Mouse (Mus musculus) liver, embryonic 14.5 days (tissue): ENCODE data around the gene Tmtc2. TPM values are rescaled to one million over a fixed set of nuclear protein-coding genes. Genes with fewer than 3 reads are reported as not detected.

Source experiments
- ATAC-seq: fragments of 200-750 bp; cut with Nextera tagmentation; 2 replicates; pipeline ENCODE4 v1.8.0; 2017; ENCODE audit warnings: moderate number of reproducible peaks, mild to moderate bottlenecking, moderate library complexity; ENCODE audit not compliant: insufficient read depth
- DNase-seq, 3 experiments: peaks; one replicate each; pipeline ENCODE4 v3.0.0-alpha.2; 2012 to 2013; ENCODE audit warnings: low read depth in 3 of 3, low spot score in 3 of 3
- H3K27ac ChIP-seq: fragments of 300-500 bp; sonication (generic); 2 replicates; pipeline ENCODE4 v1.5.1; 2014; ENCODE audit warnings: moderate library complexity, mild to moderate bottlenecking, control low read depth, inconsistent platforms
- H3K27me3 ChIP-seq: fragments of 300-500 bp; sonication (generic); 2 replicates; pipeline ENCODE4 v1.6.1; 2014; ENCODE audit warnings: mild to moderate bottlenecking, low read length, moderate library complexity; ENCODE audit not compliant: control insufficient read depth, insufficient read depth
- H3K36me3 ChIP-seq: fragments of 300-500 bp; sonication (generic); replicated peaks from 2 replicates; pipeline ENCODE4 v1.6.1; 2014; ENCODE audit warnings: low read depth; ENCODE audit not compliant: control insufficient read depth, insufficient read depth
- H3K4me1 ChIP-seq, 2 experiments: fragments of 200-500 bp in 1 of 2; fragments of 300-500 bp in 1 of 2; sonication (generic) in 1 of 2; replicated peaks; 2 replicates each; pipeline ENCODE4 v1.6.1; 2012 to 2014; ENCODE audit warnings: antibody characterized with exemption in 1 of 2, inconsistent platforms in 1 of 2, low read length in 1 of 2; ENCODE audit not compliant: control insufficient read depth in 2 of 2, insufficient read depth in 2 of 2
- H3K4me2 ChIP-seq: fragments of 300-500 bp; sonication (generic); 2 replicates; pipeline ENCODE4 v1.6.1; 2014; ENCODE audit warnings: low read depth, mild to moderate bottlenecking, control low read depth, moderate library complexity
- H3K4me3 ChIP-seq, 2 experiments: fragments of 200-500 bp in 1 of 2; fragments of 300-500 bp in 1 of 2; sonication (generic) in 1 of 2; 2 replicates each; pipeline ENCODE4 v1.5.1; 2012 to 2014; ENCODE audit warnings: low read depth in 2 of 2, low read length in 2 of 2, mild to moderate bottlenecking in 2 of 2, control low read depth in 1 of 2, inconsistent platforms in 1 of 2, moderate library complexity in 1 of 2; ENCODE audit not compliant: insufficient read depth in 1 of 2
- H3K9ac ChIP-seq: fragments of 300-500 bp; sonication (generic); replicated peaks from 2 replicates; pipeline ENCODE4 v1.6.1; 2014; ENCODE audit warnings: mild to moderate bottlenecking, control low read depth, moderate library complexity
- H3K9me3 ChIP-seq: fragments of 300-500 bp; sonication (generic); 2 replicates; pipeline ENCODE4 v1.6.1; 2016; ENCODE audit warnings: low read length, mixed read lengths; ENCODE audit not compliant: control insufficient read depth
- CTCF ChIP-seq: IDR thresholded peaks from 2 replicates; pipeline ENCODE4 v1.5.1; 2016; ENCODE audit warnings: antibody characterized with exemption, low read depth, control low read depth
- EP300 ChIP-seq: IDR thresholded peaks from 2 replicates; pipeline ENCODE4 v1.6.1; 2016; ENCODE audit warnings: antibody characterized with exemption, low read depth
- WGBS: fragments of 180-500 bp; shearing (Covaris S2); extraction: QIAGEN DNeasy Blood & Tissue Kit; methylation state at CpG from one replicate; pipeline ENCODE4 v1.1.7; 2014; ENCODE audit not compliant: insufficient replicate concordance; 5-methylcytosine and 5-hydroxymethylcytosine counted together
- polyA plus RNA-seq, 2 experiments: library from polyadenylated mRNA; depleted of rRNA in 1 of 2; stranded (reverse) in 1 of 2; unstranded in 1 of 2; fragments of >200 nt; fragmentation: Nextera tagmentation in 1 of 2; extraction: Ambion mirVana in 1 of 2; gene quantifications; 2 replicates each; pipeline versions ENCODE4 v1.2.1 to v1.2.3; 2012 to 2014

Gene Tmtc2
- polyA plus RNA-seq, 2 experiments, result 0.33 to 0.44 TPM

- ATAC-seq (no peak), DNase-seq (no peak)
- Histone ChIP-seq H3K36me3 (no peaks in the 10 kb centered on the region), H3K4me1 (no peaks in the 10 kb centered on the region), H3K27me3 (no peaks in the 10 kb centered on the region), H3K27ac (no peak overlapping the region), H3K9ac (no peak overlapping the region), H3K4me3 (no peak overlapping the region), H3K9me3 (no peaks in the 10 kb centered on the region), H3K4me2 (no peak overlapping the region)
- TF ChIP-seq CTCF, result no peak
- no peak for TF ChIP-seq EP300
- WGBS, result 79% methylated on average over 4 of the region's 4 CpGs
Observed at GRCm38 (mm10) chr10:105464378-105464777, 109.9 kb downstream of the Tmtc2 start.

- Histone ChIP-seq H3K9ac (no peak overlapping the region), H3K9me3 (no peaks in the 10 kb centered on the region), H3K4me2 (no peak overlapping the region), H3K4me1 (no peaks in the 10 kb centered on the region), H3K4me3 (no peak overlapping the region), H3K27me3 (no peaks in the 10 kb centered on the region), H3K27ac (no peak overlapping the region), H3K36me3 (no peaks in the 10 kb centered on the region)
- 80% methylated on average over 8 of the region's 8 CpGs for WGBS
- no peak for DNase-seq
- TF ChIP-seq EP300 (no peak), CTCF (no peak)
- no peak for ATAC-seq
Observed at GRCm38 (mm10) chr10:105453441-105453840, 120.8 kb downstream of the Tmtc2 start.

GRCm38 (mm10) chr10:105447191-105447590, 127.1 kb downstream of the Tmtc2 start:
- Histone ChIP-seq H3K9me3 (no peaks in the 10 kb centered on the region), H3K9ac (no peak overlapping the region), H3K27me3 (no peaks in the 10 kb centered on the region), H3K4me3 (no peak overlapping the region), H3K4me2 (no peak overlapping the region), H3K27ac (no peak overlapping the region), H3K36me3 (no peaks in the 10 kb centered on the region), H3K4me1 (no peaks in the 10 kb centered on the region)
- DNase-seq (no peak), ATAC-seq (no peak)
- 70% methylated on average over 2 of the region's 2 CpGs for WGBS
- TF ChIP-seq EP300, result no peak
- no peak for TF ChIP-seq CTCF

GRCm38 (mm10) chr10:105444309-105444708, 129.9 kb downstream of the Tmtc2 start:
- H3K9ac ChIP-seq, result no peak overlapping the region
- ATAC-seq, result no peak
- TF ChIP-seq EP300, result no peak
- TF ChIP-seq CTCF, result no peak
- no peak overlapping the region for H3K4me2 ChIP-seq
- no peak overlapping the region for H3K4me3 ChIP-seq
- H3K9me3 ChIP-seq, result no peaks in the 10 kb centered on the region
- H3K36me3 ChIP-seq, result no peaks in the 10 kb centered on the region
- no peaks in the 10 kb centered on the region for H3K27me3 ChIP-seq
- H3K4me1 ChIP-seq, result no peaks in the 10 kb centered on the region
- 65% methylated on average over 3 of the region's 3 CpGs for WGBS
- no peak for DNase-seq
- no peak overlapping the region for H3K27ac ChIP-seq

- H3K4me2 ChIP-seq, result no peak overlapping the region
- 0 out of 4 replicates have a peak, but pooled peaks cover 0 to 1% of the 10 kb centered on the region in 2 experiments for H3K4me1 ChIP-seq
- no peaks in the 10 kb centered on the region for H3K36me3 ChIP-seq
- DNase-seq, result no peak
- no peaks in the 10 kb centered on the region for H3K27me3 ChIP-seq
- TF ChIP-seq CTCF, result no peak
- no peak for TF ChIP-seq EP300
- no peaks in the 10 kb centered on the region for H3K9me3 ChIP-seq
- WGBS, result 75% methylated on average over 5 of the region's 5 CpGs
- ATAC-seq, result no peak
- H3K9ac ChIP-seq, result no peak overlapping the region
- no peak overlapping the region for H3K27ac ChIP-seq
- no peak overlapping the region for H3K4me3 ChIP-seq
Observed at GRCm38 (mm10) chr10:105434879-105435278, 139.4 kb downstream of the Tmtc2 start.
